Mouse (Mus musculus) T-cell, adult 2 months (primary cell): ENCODE results near the gene Prmt2.

Experiments
- DNase-seq: peaks from one replicate; pipeline ENCODE4 v3.0.0; 2022; ENCODE audit warnings: low spot score

Prmt2 gene

GRCm38 (mm10) chr10:76218240-76218639 is 19.4 kb downstream of the Prmt2 start:
- DNase-seq, result no peak

- DNase-seq, result no peak
Observed at GRCm38 (mm10) chr10:76217056-76217455, 20.6 kb downstream of the Prmt2 start.

- DNase-seq, result no peak
Observed at GRCm38 (mm10) chr10:76214161-76214560, 23.5 kb downstream of the Prmt2 start.

- no peak for DNase-seq
Observed at GRCm38 (mm10) chr10:76212121-76212520, 25.5 kb downstream of the Prmt2 start.

- no peak for DNase-seq
Observed at GRCm38 (mm10) chr10:76210806-76211205, 26.9 kb downstream of the Prmt2 start.

GRCm38 (mm10) chr10:76209241-76209640 is 28.4 kb downstream of the Prmt2 start:
- DNase-seq, result no peak

- DNase-seq, result no peak
Observed at GRCm38 (mm10) chr10:76207262-76207796, 30.3 kb downstream of the Prmt2 start.

GRCm38 (mm10) chr10:76203798-76204283 is 33.8 kb downstream of the Prmt2 start:
- no peak for DNase-seq

GRCm38 (mm10) chr10:76201978-76202377 is 35.7 kb downstream of the Prmt2 start:
- DNase-seq, result peak; percentile 35

- DNase-seq, result no peak
Observed at GRCm38 (mm10) chr10:76201416-76201815, 36.2 kb downstream of the Prmt2 start.

GRCm38 (mm10) chr10:76188010-76188409 is 49.7 kb downstream of the Prmt2 start:
- no peak for DNase-seq

- DNase-seq, result no peak
Observed at GRCm38 (mm10) chr10:76185216-76185615, 52.4 kb downstream of the Prmt2 start.

- no peak for DNase-seq
Observed at GRCm38 (mm10) chr10:76174899-76175298, 62.8 kb downstream of the Prmt2 start.

GRCm38 (mm10) chr10:76158009-76158408 is 79.7 kb downstream of the Prmt2 start:
- DNase-seq, result no peak

- DNase-seq, result no peak
Observed at GRCm38 (mm10) chr10:76157528-76157927, 80.1 kb downstream of the Prmt2 start.
